In genomic region chr6:88782981-88783397, GRCm38 (mm10) we compare ENCODE assay signal across 9 mouse cellular contexts. TPM values are rescaled to one million over a fixed set of nuclear protein-coding genes. Genes with fewer than 3 reads are reported as not detected.
DNase-seq lines count a peak whose midpoint lies in the region; ATAC-seq and TF ChIP-seq lines count a peak whose summit lies in the region.
"Had no signal": no experiment of that assay in that cellular context is flagged by ENCODE, and none has a peak within 500 bp of the region (broad histone marks: within the 10 kb centered on the region; RNA-seq: fewer than 3 reads in every experiment).

No protein-coding gene starts in this region.

- no peak for DNase-seq in lung, embryonic 14.5 days
- DNase-seq in lung, postnatal 14 days: no peak
- peak; percentile 85 for DNase-seq in c-Kit-negative CD71-positive TER-119-positive erythroid progenitor cells, embryonic 14.5 days (ENCODE audit: low read depth, low spot score)
- DNase-seq in stomach, postnatal 0 days (ENCODE audit: low spot score): peak; percentile 71
- DNase-seq in ovary, postnatal 14 days (ENCODE audit: low spot score): no peak
- DNase-seq in cerebellum, postnatal 14 days: no peak
- DNase-seq in urinary bladder, postnatal 36 days (ENCODE audit: low spot score in 2 of 2): no peak
- DNase-seq: cerebellum, adult 18-20 months had no signal

- H3K4me3 ChIP-seq in lung, embryonic 14.5 days (ENCODE audit: low read depth, low read length): no peak overlapping the region
- H3K4me3 ChIP-seq in liver, embryonic 12.5 days: 0 out of 2 replicates have a peak overlapping the region, but pooled peaks have one; percentile 6
- H3K4me3 ChIP-seq in stomach, postnatal 0 days (ENCODE audit: low read depth, low read length): no peak overlapping the region

- no peaks in the 10 kb centered on the region for H3K36me3 ChIP-seq in lung, embryonic 14.5 days (ENCODE audit: insufficient read depth)
- peaks cover 6% of the 10 kb centered on the region for H3K36me3 ChIP-seq in liver, embryonic 12.5 days
- H3K36me3 ChIP-seq in stomach, postnatal 0 days (ENCODE audit: control insufficient read depth, insufficient read depth, low read length): peaks cover 2% of the 10 kb centered on the region; the same call in 1 of the 2 replicates

- no peaks in the 10 kb centered on the region for H3K27me3 ChIP-seq in lung, embryonic 14.5 days (ENCODE audit: insufficient read depth, low read length)
- no peaks in the 10 kb centered on the region; the same call in 1 of the 2 replicates for H3K27me3 ChIP-seq in liver, embryonic 12.5 days (replicated peaks)
- no peaks in the 10 kb centered on the region for H3K27me3 ChIP-seq in stomach, postnatal 0 days (ENCODE audit: control insufficient read depth, insufficient read depth, low read length)

- no peak for TF ChIP-seq EP300 in stomach, postnatal 0 days (optimal IDR thresholded peaks at IDR 0.05)

- H3K9me3 ChIP-seq in lung, embryonic 14.5 days (ENCODE audit: low read depth, low read length): no peaks in the 10 kb centered on the region
- H3K9me3 ChIP-seq in liver, embryonic 12.5 days (replicated peaks): no peaks in the 10 kb centered on the region
- H3K9me3 ChIP-seq in stomach, postnatal 0 days (ENCODE audit: control insufficient read depth, low read length): no peaks in the 10 kb centered on the region

- ATAC-seq in lung, embryonic 14.5 days (ENCODE audit: insufficient read depth): peak; percentile 32; the same call in 1 of the 2 replicates
- ATAC-seq in liver, embryonic 12.5 days: peak; percentile 95
- ATAC-seq in stomach, postnatal 0 days (ENCODE audit: low FRiP score, low TSS enrichment): peak; percentile 79

- no peak overlapping the region for H3K9ac ChIP-seq in lung, embryonic 14.5 days
- peak overlapping the region; percentile 59 for H3K9ac ChIP-seq in liver, embryonic 12.5 days
- H3K9ac ChIP-seq in stomach, postnatal 0 days (ENCODE audit: low read length): no peak overlapping the region

- peaks cover 28% of the 10 kb centered on the region for H3K4me1 ChIP-seq in lung, embryonic 14.5 days (ENCODE audit: insufficient read depth)
- H3K4me1 ChIP-seq in liver, embryonic 12.5 days: peaks cover 83% of the 10 kb centered on the region
- H3K4me1 ChIP-seq in stomach, postnatal 0 days (replicated peaks; ENCODE audit: control insufficient read depth, insufficient read depth): peaks cover 6% of the 10 kb centered on the region

- H3K4me2 ChIP-seq in lung, embryonic 14.5 days: no peak overlapping the region
- H3K4me2 ChIP-seq in liver, embryonic 12.5 days: peak overlapping the region; percentile 46
- H3K4me2 ChIP-seq in stomach, postnatal 0 days (replicated peaks; ENCODE audit: low read depth): no peak overlapping the region

- no peak for TF ChIP-seq CTCF in lung, embryonic 14.5 days (IDR thresholded peaks at IDR 0.05; ENCODE audit: low read depth)
- no peak for TF ChIP-seq CTCF in stomach, postnatal 0 days (IDR thresholded peaks at IDR 0.05; ENCODE audit: low read depth)

- H3K27ac ChIP-seq in lung, embryonic 14.5 days (ENCODE audit: low read depth): 0 out of 2 replicates have a peak overlapping the region, but pooled peaks have one; percentile 2
- H3K27ac ChIP-seq in liver, embryonic 12.5 days: peak overlapping the region; percentile 93
- H3K27ac ChIP-seq in stomach, postnatal 0 days (replicated peaks): peak overlapping the region; percentile 58; the same call in 1 of the 2 replicates

- whole genome bisulfite sequencing in lung, embryonic 14.5 days: 30% methylated on average over 4 of the region's 4 CpGs
- WGBS in liver, embryonic 12.5 days (ENCODE audit: insufficient replicate concordance): 9% methylated on average over 4 of the region's 4 CpGs
- WGBS in stomach, postnatal 0 days: 25% methylated on average over 4 of the region's 4 CpGs

RNA-seq across cellular contexts. Expression of gene Mgll, which starts 58.8 kb away (rescaled TPM):
- polyA plus RNA-seq in lung, embryonic 14.5 days (2014; fragmentation: Nextera tagmentation; extraction: Ambion mirVana): 71.5 and 72.4 TPM in 2 replicates
- polyA plus RNA-seq in liver, embryonic 12.5 days (2016; fragmentation: Nextera tagmentation; extraction: Ambion mirVana): 46.4 and 47.7 TPM in 2 replicates
- 117 and 127 TPM in 2 replicates for polyA plus RNA-seq in stomach, postnatal 0 days (2015; fragmentation: Nextera tagmentation; extraction: Ambion mirVana)

RNA-seq across cellular contexts. Expression of gene Abtb1, which starts 58.8 kb away (rescaled TPM):
- polyA plus RNA-seq in lung, embryonic 14.5 days (2014; fragmentation: Nextera tagmentation; extraction: Ambion mirVana): 29.5 and 34.7 TPM in 2 replicates
- 37.6 and 40.0 TPM in 2 replicates for polyA plus RNA-seq in liver, embryonic 12.5 days (2016; fragmentation: Nextera tagmentation; extraction: Ambion mirVana)
- polyA plus RNA-seq in stomach, postnatal 0 days (2015; fragmentation: Nextera tagmentation; extraction: Ambion mirVana): 25.1 and 26.1 TPM in 2 replicates

Comparison
In these comparisons a context has a peak if more than half of its experiments do, and no peak if none do; other contexts are left out.
1. ATAC-seq: peak in every context shown above with its lines; median percentile 95 in liver, embryonic 12.5 days; 79 in stomach, postnatal 0 days; 32 in lung, embryonic 14.5 days.
2. DNase-seq: peak in c-Kit-negative CD71-positive TER-119-positive erythroid progenitor cells, embryonic 14.5 days (single experiment) and stomach, postnatal 0 days (single experiment); none in lung, embryonic 14.5 days (single experiment), lung, postnatal 14 days (single experiment), ovary, postnatal 14 days (single experiment), cerebellum, postnatal 14 days (0 of 2) and urinary bladder, postnatal 36 days (0 of 2).
3. H3K27ac ChIP-seq: peak in every context shown above with its lines; median percentile 93 in liver, embryonic 12.5 days; 58 in stomach, postnatal 0 days; 2 in lung, embryonic 14.5 days.